Mouse (Mus musculus) intestine, embryonic 16.5 days (tissue): ENCODE measurements around the gene Gm20388. TPM values are rescaled to one million over a fixed set of nuclear protein-coding genes. Genes with fewer than 3 reads are reported as not detected.

Source experiments
- ATAC-seq: fragments of 200-750 bp; cut with Nextera tagmentation; 2 replicates; pipeline ENCODE4 v1.8.0; 2017; ENCODE audit warnings: moderate TSS enrichment, moderate library complexity
- H3K27ac ChIP-seq: fragments of 300-500 bp; sonication (generic); 2 replicates; pipeline ENCODE4 v1.5.1; 2014; ENCODE audit warnings: mild to moderate bottlenecking, low read length
- H3K27me3 ChIP-seq: fragments of 300-500 bp; sonication (generic); replicated peaks from 2 replicates; pipeline ENCODE4 v1.6.1; 2014; ENCODE audit warnings: low read length, control low read depth, mixed read lengths; ENCODE audit not compliant: control insufficient read depth, insufficient read depth
- H3K36me3 ChIP-seq: fragments of 300-500 bp; sonication (generic); 2 replicates; pipeline ENCODE4 v1.6.1; 2014; ENCODE audit warnings: low read length, control low read depth; ENCODE audit not compliant: control insufficient read depth, insufficient read depth
- H3K4me1 ChIP-seq: fragments of 300-500 bp; sonication (generic); 2 replicates; pipeline ENCODE4 v1.6.1; 2014; ENCODE audit warnings: low read length, control low read depth, mixed read lengths; ENCODE audit not compliant: control insufficient read depth, insufficient read depth
- H3K4me2 ChIP-seq: fragments of 300-500 bp; sonication (generic); 2 replicates; pipeline ENCODE4 v1.6.1; 2014; ENCODE audit warnings: low read depth, low read length, control low read depth
- H3K4me3 ChIP-seq: fragments of 300-500 bp; sonication (generic); 2 replicates; pipeline ENCODE4 v1.5.1; 2014; ENCODE audit warnings: mild to moderate bottlenecking, low read length
- H3K9ac ChIP-seq: fragments of 300-500 bp; sonication (generic); 2 replicates; pipeline ENCODE4 v1.6.1; 2014; ENCODE audit warnings: low read depth, low read length
- H3K9me3 ChIP-seq: fragments of 300-500 bp; sonication (generic); 2 replicates; pipeline ENCODE4 v1.6.1; 2016; ENCODE audit warnings: low read length, control low read depth; ENCODE audit not compliant: control insufficient read depth
- WGBS: fragments of 180-500 bp; shearing (Covaris S2); extraction: QIAGEN DNeasy Blood & Tissue Kit; methylation state at CpG from one replicate; pipeline ENCODE4 v1.1.7; 2014; 5-methylcytosine and 5-hydroxymethylcytosine counted together
- polyA plus RNA-seq: library from polyadenylated mRNA; unstranded; fragments of >200 nt; fragmentation: Nextera tagmentation; extraction: Ambion mirVana; gene quantifications from 2 replicates; pipeline ENCODE4 v1.2.1, GENCODE M21; 2015

The Gm20388 gene
- polyA plus RNA-seq, 1 experiment from 2014 or later: 5.8 TPM

- Histone ChIP-seq H3K9me3 (no peaks in the 10 kb centered on the region), H3K4me2 (peak overlapping the region; percentile 27; the same call in 1 of the 2 replicates), H3K36me3 (no peaks in the 10 kb centered on the region), H3K4me1 (peaks cover 51% of the 10 kb centered on the region), H3K27ac (peak overlapping the region; percentile 83), H3K9ac (peak overlapping the region; percentile 19; the same call in 1 of the 2 replicates), H3K27me3 (no peaks in the 10 kb centered on the region), H3K4me3 (no peak overlapping the region)
- peak; percentile 95 for ATAC-seq
- WGBS: 36% methylated on average over 14 of the region's 14 CpGs
Observed at GRCm38 (mm10) chr8:122635878-122636802, 2725.5 kb downstream of the Gm20388 start.

- peak overlapping the region; percentile 71 for H3K27ac ChIP-seq
- 0 out of 2 replicates have a peak, but pooled peaks have one; percentile 1 for ATAC-seq
- H3K9me3 ChIP-seq: no peaks in the 10 kb centered on the region
- H3K27me3 ChIP-seq: no peaks in the 10 kb centered on the region
- H3K36me3 ChIP-seq: no peaks in the 10 kb centered on the region
- WGBS: 42% methylated on average over 9 of the region's 9 CpGs
- peaks cover 56% of the 10 kb centered on the region for H3K4me1 ChIP-seq
- peak overlapping the region; percentile 19; the same call in 1 of the 2 replicates for H3K9ac ChIP-seq
- no peak overlapping the region for H3K4me3 ChIP-seq
- peak overlapping the region; percentile 27; the same call in 1 of the 2 replicates for H3K4me2 ChIP-seq
Observed at GRCm38 (mm10) chr8:122636803-122637175, 2726.1 kb downstream of the Gm20388 start.

- Histone ChIP-seq H3K9me3 (no peaks in the 10 kb centered on the region), H3K27ac (peak overlapping the region; percentile 71; the same call in 1 of the 2 replicates), H3K36me3 (no peaks in the 10 kb centered on the region), H3K9ac (peak overlapping the region; percentile 19; the same call in 1 of the 2 replicates), H3K27me3 (no peaks in the 10 kb centered on the region), H3K4me3 (no peak overlapping the region), H3K4me2 (no peak overlapping the region), H3K4me1 (peaks cover 60% of the 10 kb centered on the region)
- ATAC-seq: no peak
- 84% methylated on average over 9 of the region's 9 CpGs for WGBS
Observed at GRCm38 (mm10) chr8:122637230-122637629, 2726.6 kb downstream of the Gm20388 start.

- no peak overlapping the region; the same call in 1 of the 2 replicates for H3K27ac ChIP-seq
- H3K36me3 ChIP-seq: no peaks in the 10 kb centered on the region
- H3K4me1 ChIP-seq: peaks cover 61% of the 10 kb centered on the region
- H3K27me3 ChIP-seq: no peaks in the 10 kb centered on the region
- H3K4me2 ChIP-seq: no peak overlapping the region
- H3K9ac ChIP-seq: no peak overlapping the region
- ATAC-seq: no peak
- H3K9me3 ChIP-seq: no peaks in the 10 kb centered on the region
- 72% methylated on average over 16 of the region's 16 CpGs for WGBS
- H3K4me3 ChIP-seq: no peak overlapping the region
Observed at GRCm38 (mm10) chr8:122638601-122639000, 2728.0 kb downstream of the Gm20388 start.

- H3K9ac ChIP-seq: 0 out of 2 replicates have a peak overlapping the region, but pooled peaks have one; percentile 37
- H3K36me3 ChIP-seq: no peaks in the 10 kb centered on the region
- H3K4me3 ChIP-seq: no peak overlapping the region
- no peak for ATAC-seq
- H3K27me3 ChIP-seq: no peaks in the 10 kb centered on the region
- peaks cover 59% of the 10 kb centered on the region for H3K4me1 ChIP-seq
- H3K27ac ChIP-seq: peak overlapping the region; percentile 74
- H3K9me3 ChIP-seq: no peaks in the 10 kb centered on the region
- H3K4me2 ChIP-seq: no peak overlapping the region
- 29% methylated on average over 16 of the region's 16 CpGs for WGBS
Observed at GRCm38 (mm10) chr8:122639521-122640248, 2729.0 kb downstream of the Gm20388 start.

- Histone ChIP-seq H3K4me3 (no peak overlapping the region), H3K4me2 (no peak overlapping the region), H3K9ac (no peak overlapping the region), H3K27me3 (no peaks in the 10 kb centered on the region), H3K9me3 (no peaks in the 10 kb centered on the region), H3K27ac (no peak overlapping the region), H3K4me1 (peaks cover 52% of the 10 kb centered on the region), H3K36me3 (no peaks in the 10 kb centered on the region)
- 69% methylated on average over 4 of the region's 4 CpGs for WGBS
- ATAC-seq: no peak
Observed at GRCm38 (mm10) chr8:122640825-122641224, 2730.2 kb downstream of the Gm20388 start.

GRCm38 (mm10) chr8:122641406-122641805, 2730.8 kb downstream of the Gm20388 start:
- no peak overlapping the region for H3K4me2 ChIP-seq
- WGBS: 69% methylated on average over 15 of the region's 15 CpGs
- H3K4me1 ChIP-seq: peaks cover 49% of the 10 kb centered on the region
- H3K4me3 ChIP-seq: no peak overlapping the region
- H3K27ac ChIP-seq: no peak overlapping the region
- no peak overlapping the region for H3K9ac ChIP-seq
- no peaks in the 10 kb centered on the region for H3K36me3 ChIP-seq
- ATAC-seq: no peak
- H3K9me3 ChIP-seq: no peaks in the 10 kb centered on the region
- H3K27me3 ChIP-seq: no peaks in the 10 kb centered on the region

GRCm38 (mm10) chr8:122642071-122642470, 2731.4 kb downstream of the Gm20388 start:
- 52% methylated on average over 9 of the region's 9 CpGs for WGBS
- H3K36me3 ChIP-seq: no peaks in the 10 kb centered on the region
- no peak overlapping the region for H3K4me2 ChIP-seq
- H3K27me3 ChIP-seq: no peaks in the 10 kb centered on the region
- H3K4me1 ChIP-seq: peaks cover 43% of the 10 kb centered on the region
- H3K4me3 ChIP-seq: no peak overlapping the region
- H3K27ac ChIP-seq: no peak overlapping the region
- no peak overlapping the region for H3K9ac ChIP-seq
- H3K9me3 ChIP-seq: no peaks in the 10 kb centered on the region
- ATAC-seq: no peak
